Mouse (Mus musculus) cerebellum, adult 8-10 months (tissue): ENCODE results near the gene Pde4c.

Source experiments
- DNase-seq: peaks from one replicate; pipeline ENCODE4 v3.0.0; 2022

Gene Pde4c

GRCm38 (mm10) chr8:70792700-70793099 lies 69.2 kb downstream of the Pde4c start:
- DNase-seq = peak; percentile 70

GRCm38 (mm10) chr8:70794215-70794614 lies 70.7 kb downstream of the Pde4c start:
- no peak for DNase-seq

DNA sequence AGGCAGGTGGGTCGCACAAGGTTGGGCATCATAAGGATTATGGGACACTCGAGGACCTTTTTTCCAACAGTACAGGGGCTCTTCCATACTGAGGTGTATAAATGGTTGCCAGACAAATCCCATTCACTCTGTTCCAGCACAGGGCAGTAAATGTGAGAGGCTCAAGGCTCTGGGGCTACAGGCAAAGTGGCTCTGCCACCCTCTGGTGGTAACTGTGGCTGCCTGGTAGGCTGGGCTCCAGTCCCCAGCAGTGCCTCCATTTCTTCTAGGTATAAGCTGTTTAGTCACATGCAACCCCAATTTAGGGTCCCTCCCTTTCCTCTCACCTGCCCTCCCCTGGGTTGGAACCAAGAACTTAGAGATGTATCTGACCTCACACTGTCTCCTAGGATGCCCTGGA lies 71.8 kb downstream of the Pde4c start:
- DNase-seq = no peak

DNA sequence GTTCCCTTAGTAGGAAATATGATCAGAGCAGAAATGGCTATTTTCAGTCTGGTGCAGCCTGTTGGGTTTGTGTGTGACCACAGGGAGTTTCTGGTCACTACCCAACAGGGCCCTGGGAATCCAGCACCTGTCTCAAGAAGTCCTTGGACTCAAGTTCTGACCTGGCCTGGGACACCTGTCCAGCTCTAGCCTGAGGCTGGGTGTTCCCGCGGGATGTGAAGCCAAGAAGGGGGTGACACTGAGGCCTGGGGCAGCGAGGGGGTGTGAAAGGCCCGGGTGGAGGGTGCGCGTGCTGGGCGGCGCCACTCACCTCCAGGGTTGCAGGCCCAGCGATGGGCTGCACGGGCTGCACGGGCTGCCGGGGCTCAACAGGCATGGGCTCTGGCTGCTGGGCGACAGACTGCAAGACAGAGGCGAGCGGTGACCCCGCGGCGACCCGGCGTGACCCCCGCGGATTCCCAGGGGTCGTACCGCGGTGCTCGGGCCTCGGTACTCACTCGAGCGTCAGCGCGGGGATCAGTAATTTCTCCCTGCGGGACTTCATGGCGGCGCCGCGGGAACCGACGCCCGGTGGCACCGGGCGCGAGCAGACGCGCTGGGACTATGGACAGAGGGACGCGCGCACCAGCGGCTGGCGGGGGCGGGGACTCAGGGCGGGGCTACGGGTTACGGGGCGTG lies 73.0 kb downstream of the Pde4c start:
- no peak for DNase-seq

GRCm38 (mm10) chr8:70797081-70798070 lies 73.9 kb downstream of the Pde4c start:
- peak; percentile 78 for DNase-seq

- no peak for DNase-seq
These were observed 74.8 kb downstream of the Pde4c start for GRCm38 (mm10) chr8:70798281-70798680.

GRCm38 (mm10) chr8:70800648-70801047 lies 77.1 kb downstream of the Pde4c start:
- no peak for DNase-seq
